Mouse (Mus musculus): Measurements from ENCODE around the gene Sdk1.

- TF ChIP-seq POLR2A (IDR thresholded peaks at IDR 0.05; ENCODE audit: control insufficient read depth, extremely low read depth, insufficient read depth, low read length, poor library complexity): no peak
- TF ChIP-seq CTCF (IDR thresholded peaks at IDR 0.05; ENCODE audit: borderline replicate concordance, control insufficient read depth, extremely low read depth, insufficient read depth, low read length, poor library complexity): no peak
Observed at GRCm38 (mm10) chr5:141381581-141381980, 140.3 kb downstream of the Sdk1 start.
